Mouse (Mus musculus) bone marrow, adult 2 months (tissue): ENCODE measurements around the gene Pvr.

Experiments
- CTCF ChIP-seq: fragments of 200-500 bp; IDR thresholded peaks from 2 replicates; pipeline ENCODE4 v1.5.1; 2011; ENCODE audit warnings: low read length, control low read depth; ENCODE audit not compliant: control insufficient read depth, insufficient read depth
- POLR2A ChIP-seq: fragments of 200-500 bp; IDR thresholded peaks from 2 replicates; pipeline ENCODE4 v1.6.1; 2011; ENCODE audit warnings: low read depth, mild to moderate bottlenecking, control low read depth, low read length, borderline replicate concordance; ENCODE audit not compliant: control insufficient read depth

DNA sequence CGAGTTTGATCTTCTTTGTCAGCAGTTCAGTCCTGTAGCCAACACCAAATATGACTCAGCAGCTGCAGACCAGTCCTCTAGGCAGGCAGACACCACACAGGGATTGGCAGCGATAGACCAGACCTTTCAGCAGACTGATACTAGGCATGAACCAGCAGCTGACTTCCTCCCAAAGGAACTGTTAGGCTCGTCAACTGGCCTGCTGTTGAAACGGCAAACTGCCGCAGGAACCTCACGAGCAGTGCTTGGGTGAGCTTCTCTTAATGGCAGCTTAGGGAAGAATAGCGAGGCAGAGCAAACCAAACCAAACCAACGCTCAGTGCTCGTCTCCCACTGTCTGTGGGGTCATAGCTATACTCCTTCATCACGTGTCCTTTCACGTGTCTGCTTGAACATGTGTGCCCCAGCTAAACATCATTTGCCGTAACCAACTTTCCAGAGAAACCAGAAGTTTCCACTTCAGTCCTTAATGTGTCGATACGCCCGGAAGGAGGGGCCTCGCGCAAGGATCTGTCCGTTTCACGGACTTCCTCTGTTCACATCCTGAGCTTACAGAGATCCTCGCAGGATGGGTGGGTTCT is 14.3 kb upstream of the Pvr start:
- TF ChIP-seq CTCF, result no peak
- TF ChIP-seq POLR2A, result no peak
